Mouse (Mus musculus) liver, embryonic 14 days (tissue): ENCODE data around the gene Apba1. TPM values are rescaled to one million over a fixed set of nuclear protein-coding genes. Genes with fewer than 3 reads are reported as not detected.

Source experiments
- polyA plus RNA-seq: library from polyadenylated mRNA; depleted of rRNA; stranded (reverse); fragments of >200 nt; gene quantifications from 2 replicates; pipeline ENCODE4 v1.2.3, GENCODE M21; 2012; rRNA removed

The Apba1 gene
- 0.11 and 0.12 TPM in 2 replicates for polyA plus RNA-seq

DNA sequence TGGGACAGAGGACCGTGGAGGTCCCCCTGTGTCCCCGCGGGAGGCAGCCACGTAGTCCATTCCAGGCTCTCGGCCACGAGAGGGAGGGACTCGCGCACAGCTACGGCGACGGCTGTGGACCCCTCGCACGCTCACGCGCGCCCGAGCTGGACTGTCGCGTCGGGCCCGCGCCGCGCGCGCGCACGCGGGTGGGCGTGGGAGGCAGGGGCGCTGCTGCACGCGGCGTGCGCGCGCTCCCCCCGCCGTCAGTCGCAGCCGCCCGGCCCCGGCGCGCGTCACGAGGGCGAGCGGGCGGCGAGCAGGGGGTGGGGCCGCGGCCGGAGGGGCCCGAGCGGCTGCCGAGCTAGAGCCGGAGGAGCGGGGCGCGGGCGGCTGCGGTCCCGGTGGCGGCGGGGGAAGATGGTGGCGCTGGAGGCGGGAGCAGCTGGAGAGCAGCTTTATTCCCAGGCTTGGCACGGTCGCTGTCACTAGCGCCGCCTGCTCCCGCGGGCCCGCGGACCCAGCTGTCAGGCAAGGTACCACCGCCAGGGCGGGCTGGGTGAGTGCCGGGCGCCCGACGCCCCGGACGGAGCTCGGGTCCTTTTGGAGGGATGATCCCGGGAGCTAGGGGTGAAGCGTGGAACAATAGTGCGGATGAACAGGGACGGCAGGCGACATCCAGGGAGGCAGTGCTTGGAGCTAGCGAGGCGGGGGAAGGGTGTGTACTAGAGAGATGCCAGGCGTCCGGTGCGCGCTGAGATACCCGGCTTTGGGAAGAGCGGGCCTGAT lies at the start of gene Apba1:
Apba1 (plus strand) TSS at position 334 of the 768 bp plus-strand sequence.

Other genes with a start within 250 kb of the Apba1 start
- not detected in 2 replicates for gene 1700028P14Rik, start 106.1 kb upstream of the Apba1 start, polyA plus RNA-seq
- 2.2 and 2.5 TPM in 2 replicates for gene Ptar1, start 71.5 kb upstream of the Apba1 start, polyA plus RNA-seq